Mouse (Mus musculus) kidney, embryonic 16.5 days (tissue): Measurements from ENCODE around the gene Clps. TPM values are rescaled to one million over a fixed set of nuclear protein-coding genes. Genes with fewer than 3 reads are reported as not detected.
"Not testable (repeated sequence)": the region's sequence is repeated elsewhere in the genome, so short reads cannot be mapped to it uniquely, and the experiment has no call there.

ENCODE experiments used
- ATAC-seq: fragments of 200-750 bp; cut with Nextera tagmentation; 2 replicates; pipeline ENCODE4 v1.8.0; 2017; ENCODE audit warnings: moderate TSS enrichment; ENCODE audit not compliant: low FRiP score, low TSS enrichment
- H3K27ac ChIP-seq: fragments of 300-500 bp; sonication (generic); 2 replicates; pipeline ENCODE4 v1.5.1; 2014; ENCODE audit warnings: low read length
- H3K27me3 ChIP-seq: fragments of 300-500 bp; sonication (generic); 2 replicates; pipeline ENCODE4 v1.6.1; 2014; ENCODE audit warnings: low read length, control low read depth, mixed read lengths; ENCODE audit not compliant: insufficient read depth
- H3K36me3 ChIP-seq: fragments of 300-500 bp; sonication (generic); 2 replicates; pipeline ENCODE4 v1.6.1; 2014; ENCODE audit warnings: low read length, control low read depth, mixed read lengths; ENCODE audit not compliant: insufficient read depth
- H3K4me1 ChIP-seq: fragments of 300-500 bp; sonication (generic); 2 replicates; pipeline ENCODE4 v1.6.1; 2014; ENCODE audit warnings: low read length, control low read depth, mixed read lengths; ENCODE audit not compliant: insufficient read depth
- H3K4me2 ChIP-seq: fragments of 300-500 bp; sonication (generic); replicated peaks from 2 replicates; pipeline ENCODE4 v1.6.1; 2014; ENCODE audit warnings: low read depth, low read length
- H3K4me3 ChIP-seq: fragments of 300-500 bp; sonication (generic); 2 replicates; pipeline ENCODE4 v1.5.1; 2014; ENCODE audit warnings: mild to moderate bottlenecking, low read length
- H3K9ac ChIP-seq: fragments of 300-500 bp; sonication (generic); replicated peaks from 2 replicates; pipeline ENCODE4 v1.6.1; 2014; ENCODE audit warnings: low read length
- H3K9me3 ChIP-seq: fragments of 300-500 bp; sonication (generic); 2 replicates; pipeline ENCODE4 v1.6.1; 2016; ENCODE audit warnings: low read length, control low read depth
- WGBS: fragments of 180-500 bp; shearing (Covaris S2); extraction: QIAGEN DNeasy Blood & Tissue Kit; methylation state at CpG from one replicate; pipeline ENCODE4 v1.1.7; 2014; 5-methylcytosine and 5-hydroxymethylcytosine counted together
- polyA plus RNA-seq: library from polyadenylated mRNA; unstranded; fragments of >200 nt; fragmentation: Nextera tagmentation; extraction: Ambion mirVana; gene quantifications from 2 replicates; pipeline ENCODE4 v1.2.1, GENCODE M21; 2015

The Clps gene
- polyA plus RNA-seq, 1 experiment from 2014 or later, result not detected

- Histone ChIP-seq H3K27me3 (no peaks in the 10 kb centered on the region), H3K4me2 (no peak overlapping the region), H3K9me3 (no peaks in the 10 kb centered on the region), H3K36me3 (no peaks in the 10 kb centered on the region), H3K4me3 (no peak overlapping the region), H3K4me1 (no peaks in the 10 kb centered on the region; the same call in 1 of the 2 replicates), H3K27ac (no peak overlapping the region), H3K9ac (no peak overlapping the region)
- no peak for ATAC-seq
- WGBS, result 49% methylated on average over 6 of the region's 6 CpGs
These were observed 3.8 kb downstream of the Clps start for GRCm38 (mm10) chr17:28556635-28557396.

- not testable (repeated sequence) for H3K4me1 ChIP-seq
- WGBS, result 95% methylated on average over 4 of the region's 4 CpGs
These were observed 6.5 kb downstream of the Clps start for GRCm38 (mm10) chr17:28554021-28554420.

GRCm38 (mm10) chr17:28553040-28553793 is 7.3 kb downstream of the Clps start:
- no peak overlapping the region for H3K27ac ChIP-seq
- H3K4me2 ChIP-seq, result no peak overlapping the region
- no peaks in the 10 kb centered on the region; the same call in 1 of the 2 replicates for H3K4me1 ChIP-seq
- no peak overlapping the region for H3K4me3 ChIP-seq
- H3K36me3 ChIP-seq, result no peaks in the 10 kb centered on the region
- H3K9me3 ChIP-seq, result no peaks in the 10 kb centered on the region
- 7% methylated on average over 14 of the region's 14 CpGs for WGBS
- H3K27me3 ChIP-seq, result no peaks in the 10 kb centered on the region
- no peak overlapping the region for H3K9ac ChIP-seq
- no peak for ATAC-seq

More at GRCm38 (mm10) chr17:28554021-28554420, 6.5 kb downstream of the Clps start:
- ATAC-seq, H3K27ac ChIP-seq, H3K9ac ChIP-seq, H3K9me3 ChIP-seq, H3K4me2 ChIP-seq, H3K36me3 ChIP-seq, H3K4me3 ChIP-seq, H3K27me3 ChIP-seq: not testable (repeated sequence)

GRCm38 (mm10) chr17:28549111-28549510 is 11.5 kb downstream of the Clps start, which contains the start of gene Clpsl2:
TSS of gene Clpsl2 (plus strand) at chr17:28549411.
- Histone ChIP-seq H3K9me3 (no peaks in the 10 kb centered on the region), H3K4me1 (no peaks in the 10 kb centered on the region; the same call in 1 of the 2 replicates), H3K27me3 (no peaks in the 10 kb centered on the region), H3K4me3 (no peak within 1 kb of the TSS), H3K27ac (no peak within 1 kb of the TSS), H3K36me3 (no peaks in the 10 kb centered on the region), H3K9ac (no peak within 1 kb of the TSS), H3K4me2 (no peak within 1 kb of the TSS)
- WGBS, result 75% methylated on average over 14 of the region's 14 CpGs
- no peak for ATAC-seq

- Histone ChIP-seq H3K9me3 (no peaks in the 10 kb centered on the region), H3K27ac (no peak overlapping the region), H3K4me1 (no peaks in the 10 kb centered on the region; the same call in 1 of the 2 replicates), H3K4me3 (no peak overlapping the region), H3K4me2 (no peak overlapping the region), H3K27me3 (no peaks in the 10 kb centered on the region), H3K36me3 (no peaks in the 10 kb centered on the region), H3K9ac (no peak overlapping the region)
- WGBS, result 59% methylated on average over 11 of the region's 11 CpGs
- no peak for ATAC-seq
These were observed 12.0 kb downstream of the Clps start for GRCm38 (mm10) chr17:28548550-28548949.

GRCm38 (mm10) chr17:28546925-28547324 is 13.6 kb downstream of the Clps start:
- Histone ChIP-seq H3K36me3 (no peaks in the 10 kb centered on the region), H3K4me2 (no peak overlapping the region), H3K27me3 (no peaks in the 10 kb centered on the region), H3K9ac (no peak overlapping the region), H3K9me3 (peaks cover 1% of the 10 kb centered on the region; the same call in 1 of the 2 replicates), H3K4me3 (no peak overlapping the region), H3K27ac (no peak overlapping the region), H3K4me1 (no peaks in the 10 kb centered on the region)
- ATAC-seq, result no peak
- WGBS, result 89% methylated on average over 1 of the region's 1 CpGs

GRCm38 (mm10) chr17:28537881-28538280 is 22.7 kb downstream of the Clps start:
- no peak overlapping the region for H3K27ac ChIP-seq
- 53% methylated on average over 12 of the region's 12 CpGs for WGBS
- no peaks in the 10 kb centered on the region for H3K36me3 ChIP-seq
- no peak for ATAC-seq
- H3K9me3 ChIP-seq, result peaks cover 14% of the 10 kb centered on the region
- no peak overlapping the region for H3K4me2 ChIP-seq
- H3K9ac ChIP-seq, result no peak overlapping the region
- no peaks in the 10 kb centered on the region for H3K4me1 ChIP-seq
- H3K27me3 ChIP-seq, result no peaks in the 10 kb centered on the region
- H3K4me3 ChIP-seq, result no peak overlapping the region

GRCm38 (mm10) chr17:28533327-28533726 is 27.2 kb downstream of the Clps start:
- no peak for ATAC-seq

GRCm38 (mm10) chr17:28532557-28532956 is 28.0 kb downstream of the Clps start:
- Histone ChIP-seq H3K36me3 (no peaks in the 10 kb centered on the region), H3K4me3 (no peak overlapping the region), H3K9ac (no peak overlapping the region), H3K27me3 (no peaks in the 10 kb centered on the region), H3K27ac (no peak overlapping the region), H3K4me1 (peaks cover 12% of the 10 kb centered on the region; the same call in 1 of the 2 replicates), H3K4me2 (no peak overlapping the region), H3K9me3 (no peaks in the 10 kb centered on the region)
- 76% methylated on average over 7 of the region's 7 CpGs for WGBS
- ATAC-seq, result no peak

More at GRCm38 (mm10) chr17:28533327-28533726, 27.2 kb downstream of the Clps start:
- no peak overlapping the region for H3K4me2 ChIP-seq
- no peak overlapping the region for H3K27ac ChIP-seq
- H3K9ac ChIP-seq, result no peak overlapping the region
- H3K36me3 ChIP-seq, result no peaks in the 10 kb centered on the region
- no peaks in the 10 kb centered on the region for H3K27me3 ChIP-seq
- no peak overlapping the region for H3K4me3 ChIP-seq
- peaks cover 9% of the 10 kb centered on the region; the same call in 1 of the 2 replicates for H3K4me1 ChIP-seq
- WGBS, result 90% methylated on average over 13 of the region's 13 CpGs
- H3K9me3 ChIP-seq, result peaks cover 1% of the 10 kb centered on the region
